Mouse (Mus musculus): ENCODE results near the gene F2rl1.

DNA sequence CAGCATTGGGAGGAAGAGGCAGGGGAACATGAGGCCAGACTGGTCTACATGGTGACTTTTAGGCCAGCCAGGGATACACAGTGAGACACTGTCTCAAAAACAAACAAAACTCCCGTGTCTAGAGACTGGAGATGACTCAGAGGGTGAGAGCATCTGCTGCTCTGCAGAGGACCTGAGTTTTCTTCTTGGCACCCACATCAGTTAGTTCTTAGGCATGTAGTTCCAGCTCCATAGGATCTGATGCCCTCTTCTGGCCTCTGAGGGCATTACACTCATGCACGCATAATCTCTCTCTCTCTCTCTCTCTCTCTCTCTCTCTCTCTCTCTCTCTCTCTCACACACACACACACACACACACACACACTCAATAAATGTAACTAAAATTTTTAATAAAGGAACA lies 54.1 kb downstream of the F2rl1 start:
- TF ChIP-seq EP300 (optimal IDR thresholded peaks at IDR 0.05) (no peak), CTCF (IDR thresholded peaks at IDR 0.05; ENCODE audit: low read depth) (peak; percentile 67)

Data from stomach, postnatal 0 days (tissue).